Mouse (Mus musculus) adrenal gland, adult 8-10 months (tissue): ENCODE results near the gene Kif18a. TPM values are rescaled to one million over a fixed set of nuclear protein-coding genes. Genes with fewer than 3 reads are reported as not detected.
A peak's percentile ranks its signal among the peaks of the same experiment; 100 is the strongest.

Source experiments
- DNase-seq: peaks from one replicate; pipeline ENCODE4 v3.0.0; 2022
- total RNA-seq, 4 experiments: library from RNA; stranded (reverse); gene quantifications; 2 replicates each; pipeline ENCODE4 v1.2.4; 2022

The Kif18a gene
- under 1 TPM; 0.73 to 0.99 (median 0.74) TPM for total RNA-seq

DNA sequence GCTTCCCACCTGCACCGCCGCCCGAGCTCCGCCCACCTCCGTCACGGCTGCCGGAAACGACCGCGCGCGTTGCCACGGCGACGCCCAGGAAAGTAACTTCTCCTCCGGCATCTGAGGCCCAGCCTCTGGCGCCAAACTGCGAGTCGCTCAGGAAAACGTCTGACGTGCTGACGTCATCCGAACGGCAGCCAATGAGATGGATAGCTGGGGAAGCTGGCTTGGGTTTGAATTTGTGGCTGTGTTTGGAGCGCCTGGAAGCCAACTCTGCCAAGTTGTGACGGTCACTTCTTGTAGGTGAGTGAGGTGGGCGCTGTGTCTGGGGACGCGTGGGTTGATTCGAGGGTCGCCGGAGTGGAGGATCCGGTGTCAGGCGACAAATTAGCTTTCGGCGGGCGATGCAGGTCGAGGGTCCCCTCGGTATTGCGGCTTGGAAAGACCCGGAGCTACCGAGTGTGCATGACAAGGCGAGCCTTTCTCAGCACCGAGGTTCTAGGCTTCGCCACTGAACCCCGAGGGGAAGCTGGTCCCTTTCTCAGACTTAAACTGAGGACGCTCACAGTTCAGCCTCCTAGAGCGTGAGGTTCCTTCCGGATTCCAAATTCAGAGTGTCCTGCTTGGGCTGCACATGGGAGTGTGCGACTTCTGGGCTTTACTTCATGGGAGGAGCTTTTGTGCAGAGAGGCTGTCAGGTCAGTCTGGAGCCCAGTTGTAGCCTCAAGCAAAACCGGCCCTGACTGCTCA, at the start of gene Kif18a, which contains the start of gene Mettl15:
Gene Kif18a (plus strand): TSS at position 139 of the 741 bp plus-strand sequence.
Gene Mettl15 (minus strand): TSS at position 149 of the 741 bp plus-strand sequence.
- DNase-seq, result peak; percentile 96

DNA sequence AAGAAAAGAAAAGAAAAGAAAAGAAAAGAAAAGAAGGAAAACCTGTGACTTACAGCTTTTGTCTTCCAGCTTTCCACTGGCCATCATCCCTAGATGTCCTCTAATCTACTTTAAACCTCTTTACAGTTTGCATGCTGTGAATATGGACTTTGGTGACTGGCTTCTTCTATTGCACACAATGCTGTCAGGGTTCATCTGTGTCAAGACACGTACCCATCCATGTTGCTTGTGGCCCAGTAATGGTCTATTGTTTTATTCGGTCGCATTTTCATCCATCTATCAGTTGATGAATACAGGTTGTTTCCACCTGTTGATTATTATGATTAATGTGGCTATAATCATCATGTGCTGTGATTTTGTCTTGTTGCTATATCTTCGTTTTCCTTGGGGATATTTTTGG, 46.7 kb upstream of the Kif18a start:
- no peak for DNase-seq

DNA sequence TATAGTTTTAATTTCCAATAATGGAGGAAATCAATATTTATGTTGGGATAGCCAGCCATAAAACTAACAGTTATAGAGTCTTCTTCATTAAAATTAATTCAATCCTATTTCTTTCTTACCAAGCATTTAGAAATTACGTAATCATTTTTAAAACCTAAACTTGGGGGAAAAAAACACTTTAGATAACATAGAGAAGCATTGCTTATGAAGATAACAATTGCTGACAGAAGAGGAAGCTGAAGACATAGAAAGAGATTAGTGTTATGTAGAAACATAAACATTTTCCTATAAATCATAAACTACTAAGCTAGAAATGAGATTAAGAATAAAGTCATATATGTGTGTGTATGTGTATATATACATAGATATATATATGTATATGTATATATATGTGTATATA, 44.8 kb upstream of the Kif18a start:
- DNase-seq, result no peak

DNA sequence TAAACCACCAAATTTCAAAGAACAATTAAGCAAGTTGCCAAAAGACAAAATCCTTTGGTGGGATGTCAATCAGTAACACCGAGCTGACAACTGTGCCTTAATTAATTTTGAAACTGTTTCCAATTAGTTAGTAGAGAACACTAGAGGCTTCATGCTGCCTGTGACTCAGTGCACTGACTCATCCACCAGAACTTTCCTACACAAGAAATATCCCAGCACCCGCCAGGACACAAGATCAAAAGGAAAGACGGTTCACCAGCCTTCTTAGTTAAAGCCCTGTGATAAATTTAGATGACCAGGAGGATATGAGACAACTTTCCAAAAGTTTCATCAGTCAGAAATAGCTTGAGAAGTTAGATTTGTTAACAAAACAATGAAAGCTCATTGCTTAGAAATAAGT, 38.6 kb upstream of the Kif18a start:
- DNase-seq, result peak; percentile 42

DNA sequence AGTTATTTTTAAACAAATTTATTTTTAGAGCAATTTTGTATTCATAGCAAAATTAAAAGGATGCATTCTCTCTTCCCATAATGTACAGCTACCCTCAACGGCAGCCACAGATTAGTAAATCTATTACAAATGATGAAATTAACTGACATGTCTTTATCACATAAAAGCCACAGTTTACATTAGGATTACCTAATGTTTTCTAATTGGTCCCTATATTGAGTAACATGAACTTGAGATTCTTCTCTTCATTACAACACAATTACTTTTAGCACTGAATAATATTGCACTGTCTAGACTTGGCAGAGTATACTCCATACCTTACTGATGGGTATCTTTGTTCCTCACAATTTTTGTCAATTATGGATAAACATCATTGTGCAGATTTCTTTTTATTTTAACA, 17.8 kb upstream of the Kif18a start:
- DNase-seq, result no peak

DNA sequence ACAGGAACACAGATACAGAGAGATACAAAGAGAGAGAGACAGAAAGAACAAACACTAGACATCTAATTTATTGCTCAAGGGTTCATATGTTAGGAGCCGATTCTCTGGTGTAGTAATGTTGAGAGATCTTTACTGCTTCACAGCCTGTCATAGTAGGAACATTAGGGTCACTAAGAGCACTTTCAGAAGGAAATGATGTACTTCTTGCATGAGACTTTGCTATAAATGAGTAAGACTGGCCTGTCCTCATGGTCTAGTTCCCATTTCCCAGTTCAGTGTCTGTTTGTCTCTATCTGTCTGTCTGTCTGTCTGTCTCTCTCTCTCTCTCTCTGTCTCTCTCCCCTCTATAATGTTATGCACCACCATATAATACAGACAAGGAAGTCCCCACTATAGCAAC, 7.4 kb upstream of the Kif18a start:
- DNase-seq, result no peak

DNA sequence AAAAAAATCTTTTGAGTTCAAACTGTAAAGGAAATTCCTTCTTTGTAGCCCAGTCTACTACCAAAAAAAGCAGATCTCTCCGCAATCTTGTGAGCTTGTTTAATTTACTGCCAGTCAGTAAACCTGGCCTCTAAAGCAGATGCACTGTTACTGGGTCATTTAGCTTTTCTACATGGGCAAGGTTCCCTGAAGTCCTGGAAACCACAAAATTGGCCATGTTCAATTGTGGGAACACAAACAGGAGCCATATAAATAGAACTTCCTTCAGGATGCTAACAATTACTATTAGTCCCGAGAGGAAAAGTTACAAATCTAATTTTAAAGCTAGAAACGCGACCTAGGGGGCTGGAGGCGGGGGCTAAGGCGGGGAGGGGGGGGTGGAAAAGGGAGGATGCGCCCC, 2.9 kb upstream of the Kif18a start:
- DNase-seq, result no peak

DNA sequence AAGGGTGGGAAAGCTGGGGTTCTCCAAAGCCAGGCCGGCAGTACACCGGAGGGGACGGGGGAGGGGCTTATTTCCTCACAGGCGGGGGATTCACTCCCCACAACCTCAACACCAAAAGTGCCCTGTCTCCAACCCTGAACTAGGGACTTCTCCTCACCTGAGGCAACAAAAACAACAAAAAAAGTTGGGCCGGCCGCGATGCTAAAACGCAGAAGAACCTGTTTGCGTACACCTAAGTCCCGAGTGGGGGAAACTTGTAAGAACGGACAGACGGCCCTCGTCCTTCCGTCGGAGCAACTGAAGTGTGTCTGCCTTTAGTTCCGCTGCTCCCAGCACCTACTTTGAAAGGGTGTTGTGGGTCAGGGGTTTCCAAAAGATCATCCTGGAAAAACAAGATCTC, 2.5 kb upstream of the Kif18a start:
- peak; percentile 39 for DNase-seq

DNA sequence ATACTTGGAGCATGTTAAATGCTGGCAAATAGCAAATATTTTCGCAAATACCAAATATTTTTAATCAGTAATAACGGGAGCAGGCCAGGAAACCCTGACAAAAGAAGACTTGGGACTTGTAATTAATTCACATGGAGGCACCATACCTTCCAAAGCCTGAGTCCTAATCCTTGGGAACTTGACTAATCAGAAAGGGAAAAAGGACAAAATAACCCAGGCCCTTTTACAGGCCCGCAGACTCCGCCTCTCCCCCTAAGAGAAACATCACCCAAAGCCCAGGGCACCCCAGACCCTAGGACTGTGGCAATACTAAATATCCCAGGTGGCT, 302 bp upstream of the Kif18a start:
- DNase-seq, result no peak

DNA sequence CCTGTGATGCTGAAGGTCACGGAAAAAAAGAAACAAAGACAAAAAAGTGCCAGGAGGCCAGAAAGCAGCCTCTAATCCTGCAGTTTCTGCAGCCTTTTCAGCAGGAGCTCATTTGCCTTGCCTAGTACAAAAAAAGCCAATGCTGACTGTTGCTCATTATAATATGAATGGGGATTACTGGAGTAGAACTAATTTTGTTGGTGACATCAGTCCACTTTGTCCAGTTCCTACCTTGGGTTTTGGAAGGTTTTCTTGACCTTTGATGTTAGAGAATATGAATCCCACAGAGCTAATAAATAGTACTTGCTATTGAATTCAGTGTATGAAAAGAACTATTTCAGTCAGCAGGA, 778 bp downstream of the Kif18a start:
- DNase-seq, result no peak

DNA sequence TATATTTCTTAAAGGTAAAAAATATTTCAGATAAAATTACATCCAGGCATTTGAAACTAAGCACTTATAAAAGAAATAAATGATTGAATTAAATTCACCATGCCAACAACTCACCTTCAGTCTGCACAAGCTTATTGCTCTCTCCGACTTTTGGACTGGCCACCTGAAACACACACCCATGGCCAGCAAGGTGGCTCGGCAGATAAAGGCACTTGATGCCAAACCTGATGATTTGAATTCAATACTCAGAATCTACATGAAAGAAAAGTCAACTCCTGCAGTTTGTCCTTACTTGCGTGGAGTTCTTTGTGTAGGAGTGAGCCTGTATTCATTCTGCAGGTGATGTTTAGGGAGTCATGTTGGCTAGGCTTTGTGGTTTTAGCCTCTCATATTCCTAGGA, 3.6 kb downstream of the Kif18a start:
- no peak for DNase-seq

DNA sequence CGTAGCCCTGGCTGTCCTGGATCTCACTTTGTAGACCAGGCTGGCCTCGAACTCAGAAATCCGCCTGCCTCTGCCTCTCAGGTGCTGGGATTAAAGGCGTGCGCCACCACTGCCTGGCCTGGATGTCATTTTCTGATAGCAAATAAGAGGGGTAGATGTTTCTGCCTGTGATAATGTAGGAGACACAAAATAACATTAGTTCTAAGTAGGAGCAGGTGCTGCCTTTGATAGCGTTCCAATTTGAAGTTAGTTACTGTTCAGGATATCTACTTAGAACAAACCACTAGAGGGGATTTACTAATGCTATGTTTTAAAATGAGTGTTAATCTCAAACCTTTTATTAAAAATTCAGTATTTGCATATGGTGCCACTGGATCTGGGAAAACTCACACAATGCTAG, 8.8 kb downstream of the Kif18a start:
- no peak for DNase-seq

DNA sequence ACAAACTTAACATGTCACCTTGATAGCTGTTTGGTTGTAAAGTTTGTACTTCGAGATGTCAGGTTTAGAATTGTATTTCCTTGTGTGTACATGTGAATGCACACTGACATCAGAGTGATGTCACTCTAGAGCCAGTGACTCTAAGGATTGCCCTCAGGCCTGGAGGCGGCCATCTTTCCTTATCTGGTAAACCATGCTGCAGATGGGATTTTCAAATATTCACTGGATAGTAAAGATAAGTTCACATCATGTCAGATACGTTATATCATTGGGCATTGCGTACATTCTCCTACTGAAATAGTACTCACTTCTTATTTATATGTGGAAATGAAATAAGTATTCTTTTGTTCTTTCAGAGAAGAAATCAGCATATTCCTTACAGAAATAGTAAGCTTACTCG, 15.7 kb downstream of the Kif18a start:
- DNase-seq, result no peak

DNA sequence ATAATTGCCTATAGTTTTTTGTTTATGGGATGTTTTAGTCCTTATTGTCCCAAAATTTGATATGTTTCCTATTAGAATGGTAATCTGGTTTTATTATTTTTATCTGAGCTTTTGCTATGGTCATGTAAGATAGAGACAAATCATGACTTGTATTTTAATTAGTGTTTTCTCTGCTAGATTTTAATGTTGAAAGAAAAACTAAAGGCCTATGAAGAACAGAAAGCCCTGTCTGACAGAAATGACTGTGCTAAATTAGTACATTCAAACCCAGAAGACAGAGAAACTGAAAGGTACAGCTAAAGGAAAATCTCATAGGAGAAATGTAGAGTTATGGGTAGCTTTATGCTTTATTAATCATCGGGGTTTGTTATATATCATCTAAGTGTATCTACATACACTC, 17.6 kb downstream of the Kif18a start:
- DNase-seq, result no peak

DNA sequence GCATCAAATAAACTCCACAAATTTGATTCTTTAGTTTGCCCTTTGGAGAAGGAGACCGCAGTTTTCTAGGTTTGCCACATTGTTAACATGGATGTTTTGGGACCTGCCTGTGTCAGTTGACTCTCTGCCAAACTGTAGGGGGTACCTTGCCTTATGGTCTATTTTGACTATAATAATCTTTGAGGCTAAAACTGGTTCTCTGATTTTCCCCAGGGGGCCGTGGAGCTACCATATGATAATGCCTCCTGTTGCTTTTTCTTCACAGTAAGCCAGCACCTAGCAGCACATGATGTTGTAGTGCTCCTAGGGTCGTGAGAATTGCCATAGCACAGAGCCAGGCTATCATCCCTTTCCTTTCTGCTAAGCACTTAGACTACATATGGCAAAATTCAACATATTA, 21.7 kb downstream of the Kif18a start:
- no peak for DNase-seq

DNA sequence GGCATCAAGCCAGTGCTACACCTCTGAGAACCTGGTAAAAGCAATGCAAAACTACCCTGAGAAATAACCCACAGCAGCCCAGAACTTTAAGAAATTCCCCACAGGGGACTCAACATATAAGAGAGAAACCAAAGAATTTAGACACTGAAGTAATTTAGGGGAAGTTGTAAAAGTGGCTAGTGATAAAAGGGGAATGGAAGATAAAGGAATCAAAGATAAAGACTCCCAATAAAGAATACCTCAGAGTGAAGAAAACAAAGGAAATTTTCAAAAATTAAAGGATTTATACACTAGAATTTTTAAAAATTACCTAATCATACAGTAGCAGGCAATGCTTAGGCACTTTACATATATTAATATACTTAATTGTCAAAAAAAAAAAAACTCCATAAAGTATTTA, 23.1 kb downstream of the Kif18a start:
- DNase-seq, result no peak

DNA sequence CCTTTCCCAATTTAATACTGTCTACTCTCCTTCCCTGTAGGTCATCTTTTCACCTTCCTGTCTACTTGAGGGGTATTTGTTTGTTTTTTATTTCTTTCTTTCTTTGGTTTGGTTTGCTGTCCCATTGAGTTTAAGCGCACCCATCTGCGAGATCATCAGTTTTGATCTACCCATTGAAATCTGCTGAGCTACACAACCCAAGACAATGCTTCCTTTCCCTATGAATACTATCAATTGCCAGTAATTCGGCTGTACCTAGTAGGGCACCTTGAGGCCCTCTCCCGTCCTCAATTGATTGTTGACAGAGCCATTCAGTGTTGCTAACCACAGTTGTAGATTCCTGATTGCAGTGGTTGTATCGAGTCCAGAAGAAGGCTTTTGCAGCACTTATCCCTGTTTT, 30.8 kb downstream of the Kif18a start:
- DNase-seq, result no peak

DNA sequence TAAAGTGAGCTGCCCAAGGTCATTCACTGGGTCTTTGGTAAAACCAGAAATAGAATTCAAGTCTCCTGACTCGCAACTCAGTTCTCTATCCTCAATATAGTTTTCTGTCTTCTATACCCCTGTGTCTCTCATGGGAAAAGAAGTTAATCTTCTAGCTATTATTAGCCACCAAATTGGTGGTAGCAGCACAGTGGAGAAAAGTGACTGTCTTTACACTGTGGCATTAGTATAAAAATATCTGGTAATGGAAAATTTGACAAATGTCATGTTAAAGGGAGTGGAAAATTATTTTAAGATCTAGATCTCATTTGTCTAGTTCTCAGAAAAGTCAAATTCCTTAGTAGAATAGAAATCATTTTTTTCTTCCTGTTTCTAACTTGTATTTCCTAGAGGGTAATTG, 51.3 kb downstream of the Kif18a start:
- DNase-seq, result no peak

DNA sequence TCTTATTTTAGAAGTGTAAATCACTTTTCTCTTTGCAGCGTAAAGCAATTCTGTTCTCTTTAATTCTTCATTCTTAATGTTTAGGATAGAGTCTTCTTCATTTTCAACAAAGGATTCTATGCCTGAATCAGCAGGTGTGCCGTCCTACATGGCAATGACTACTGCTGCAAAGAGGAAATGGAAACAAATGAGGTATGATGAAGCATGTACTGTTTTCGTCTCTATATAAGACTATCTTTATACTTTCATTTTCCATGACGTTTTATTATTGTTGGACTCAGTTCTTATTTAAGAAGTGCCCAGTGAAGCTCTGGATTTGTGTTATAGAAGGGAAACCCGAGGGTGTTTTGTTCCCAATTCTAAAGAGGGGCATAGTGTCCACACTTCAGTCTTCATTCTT, 53.7 kb downstream of the Kif18a start:
- no peak for DNase-seq

DNA sequence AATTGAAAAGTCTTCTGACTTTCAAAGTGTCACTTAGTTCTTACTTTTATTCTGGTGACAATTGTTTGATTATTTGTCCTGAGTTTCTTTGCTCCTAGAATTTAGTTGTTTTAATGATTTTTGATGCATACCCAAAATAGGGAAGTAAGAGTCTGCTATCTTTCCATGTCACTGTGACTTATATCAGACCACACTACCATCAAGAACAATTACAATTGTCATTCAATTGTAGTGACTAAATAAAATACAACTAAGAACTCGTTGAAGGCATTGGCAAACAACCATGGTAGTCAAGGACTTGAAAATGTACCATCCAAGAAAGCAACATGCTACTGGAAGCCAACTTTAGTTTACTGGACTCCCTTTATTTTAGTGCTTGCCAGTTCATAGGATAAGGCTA, 55.2 kb downstream of the Kif18a start:
- DNase-seq, result no peak

DNA sequence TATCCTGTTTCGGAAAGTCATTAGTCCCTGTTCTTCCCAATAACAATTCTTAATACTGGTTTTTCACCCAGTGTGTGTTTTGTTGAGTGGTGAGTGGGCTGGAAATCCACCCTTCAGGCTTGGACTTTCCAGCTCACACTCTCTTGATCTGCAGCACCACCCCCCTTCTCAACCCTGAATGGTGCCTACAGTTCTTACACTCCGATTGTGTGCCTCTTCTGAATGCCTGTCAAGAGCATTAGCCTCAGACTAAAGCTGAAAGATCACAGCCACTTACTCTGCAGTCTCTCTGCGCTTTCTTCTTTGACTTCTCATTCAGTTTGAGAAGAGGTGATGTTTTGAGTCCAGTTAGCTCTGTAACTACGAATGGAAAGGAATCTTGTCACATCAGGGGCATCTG, 64.8 kb downstream of the Kif18a start:
- DNase-seq, result no peak

DNA sequence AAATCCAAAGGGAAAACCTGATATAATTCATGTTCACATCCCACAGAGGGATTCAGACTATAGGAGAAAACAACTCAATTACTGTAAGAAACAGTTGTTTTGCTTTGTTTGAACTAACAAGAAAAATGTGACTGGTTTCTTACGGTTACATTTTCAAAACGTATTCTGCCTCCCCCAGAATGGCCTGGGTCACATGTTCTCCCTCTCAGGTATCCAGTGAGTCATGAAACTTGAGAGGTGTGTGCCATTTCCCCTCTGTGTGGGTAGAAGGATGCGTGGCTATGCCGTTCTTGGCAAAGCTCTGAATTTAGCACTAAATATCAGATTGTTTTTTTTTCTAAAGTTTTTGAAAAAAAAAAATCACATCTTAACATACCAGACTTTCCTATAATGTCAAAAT, 68.2 kb downstream of the Kif18a start:
- no peak for DNase-seq

DNA sequence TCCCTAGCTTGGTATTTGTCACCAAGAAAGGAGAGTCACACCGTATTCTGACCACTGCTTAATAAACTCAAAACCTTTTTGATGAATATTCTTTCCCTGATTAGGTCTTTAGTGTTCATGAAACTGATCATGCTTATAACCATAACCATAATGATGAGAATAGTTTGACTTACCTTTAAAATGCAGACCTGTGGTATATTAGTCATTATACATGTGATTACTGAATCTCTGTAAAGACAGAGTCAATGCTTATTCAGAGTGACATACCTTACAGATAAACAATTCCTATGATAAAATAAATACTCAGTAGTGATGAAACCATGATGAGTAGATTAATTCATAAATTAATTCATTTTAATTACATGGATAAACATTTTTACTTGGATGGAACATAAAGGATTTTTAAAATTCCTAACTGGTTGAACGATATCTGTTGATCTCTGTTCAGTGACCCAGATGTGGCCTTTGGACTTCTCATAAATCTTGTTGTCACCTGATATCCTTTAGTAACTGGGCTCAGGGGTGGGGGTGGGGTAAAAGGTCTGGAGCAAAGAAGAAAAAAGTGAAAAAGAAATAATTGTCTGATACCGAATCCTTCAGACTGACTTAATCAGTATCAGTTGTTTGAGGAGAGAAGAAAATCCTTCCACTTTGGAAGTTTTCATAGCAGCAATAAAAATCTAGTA, 78.1 kb downstream of the Kif18a start:
- no peak for DNase-seq

DNA sequence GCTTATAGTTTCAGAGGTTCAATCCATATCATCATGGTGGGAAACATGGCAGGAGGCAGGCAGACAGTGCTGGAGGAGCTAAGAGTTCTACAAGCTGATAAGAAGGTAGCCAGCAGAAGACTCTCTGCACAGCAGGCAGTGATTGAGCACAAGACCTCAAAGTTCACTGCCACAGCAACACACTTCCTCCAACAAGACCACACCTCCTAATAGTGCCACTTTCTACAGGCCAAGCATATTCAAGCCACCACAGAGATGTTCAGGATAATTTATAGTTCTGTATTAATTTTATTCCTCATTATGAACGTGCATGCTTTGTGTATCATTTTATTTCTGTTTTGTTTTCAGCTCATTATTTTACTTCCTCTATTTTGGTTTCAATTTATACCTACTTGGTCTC, 85.4 kb downstream of the Kif18a start:
- no peak for DNase-seq

DNA sequence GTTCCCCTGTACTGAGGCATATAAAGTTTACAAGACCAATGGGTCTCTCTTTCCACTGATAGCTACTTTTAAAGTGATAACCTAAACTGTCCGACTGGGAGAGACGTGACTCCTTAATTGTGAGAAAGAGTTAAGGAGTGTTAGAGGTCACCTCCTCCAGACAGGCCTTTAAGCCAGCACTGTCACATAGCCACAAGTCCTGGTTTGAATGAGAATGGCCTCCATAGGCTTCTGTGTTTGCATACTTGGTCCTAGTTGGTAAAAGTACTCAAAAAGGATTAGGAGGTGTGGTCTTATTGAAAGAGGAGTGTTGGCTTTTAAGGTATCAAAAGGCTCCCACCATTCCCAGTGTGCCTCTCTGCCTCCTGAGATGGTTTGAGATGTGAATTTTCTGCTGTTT, 94.3 kb downstream of the Kif18a start:
- DNase-seq, result no peak
